Mouse (Mus musculus) neural tube, embryonic 10.5 days (tissue): Measurements from ENCODE around the gene Dennd4a.

Experiments
- DNase-seq: peaks from one replicate; pipeline ENCODE4 v3.0.0-alpha.2; 2017; ENCODE audit warnings: low spot score; ENCODE audit errors: extremely low spot score

The Dennd4a gene

GRCm38 (mm10) chr9:64810822-64811537 lies at the start of gene Dennd4a:
Gene Dennd4a (plus strand): TSS chr9:64811340.
- peak; percentile 97 for DNase-seq

GRCm38 (mm10) chr9:64764824-64765223 lies 46.3 kb upstream of the Dennd4a start:
- DNase-seq: no peak

- DNase-seq: no peak
Observed at GRCm38 (mm10) chr9:64766136-64766535, 45.0 kb upstream of the Dennd4a start.

- no peak for DNase-seq
Observed at GRCm38 (mm10) chr9:64767796-64768195, 43.3 kb upstream of the Dennd4a start.

- DNase-seq: no peak
Observed at GRCm38 (mm10) chr9:64769066-64769695, 42.0 kb upstream of the Dennd4a start.

- DNase-seq: no peak
Observed at GRCm38 (mm10) chr9:64769911-64770310, 41.2 kb upstream of the Dennd4a start.

GRCm38 (mm10) chr9:64770411-64770849 lies 40.7 kb upstream of the Dennd4a start:
- DNase-seq: no peak

GRCm38 (mm10) chr9:64771236-64771635 lies 39.9 kb upstream of the Dennd4a start:
- no peak for DNase-seq

GRCm38 (mm10) chr9:64773254-64773653 lies 37.9 kb upstream of the Dennd4a start:
- no peak for DNase-seq

- no peak for DNase-seq
Observed at GRCm38 (mm10) chr9:64773936-64774335, 37.2 kb upstream of the Dennd4a start.

- DNase-seq: no peak
Observed at GRCm38 (mm10) chr9:64774411-64774811, 36.7 kb upstream of the Dennd4a start.

- DNase-seq: no peak
Observed at GRCm38 (mm10) chr9:64774883-64775282, 36.3 kb upstream of the Dennd4a start.

GRCm38 (mm10) chr9:64775491-64775890 lies 35.6 kb upstream of the Dennd4a start:
- no peak for DNase-seq

- DNase-seq: no peak
Observed at GRCm38 (mm10) chr9:64777441-64777987, 33.6 kb upstream of the Dennd4a start.

- DNase-seq: no peak
Observed at GRCm38 (mm10) chr9:64778151-64778550, 33.0 kb upstream of the Dennd4a start.

GRCm38 (mm10) chr9:64779628-64780027 lies 31.5 kb upstream of the Dennd4a start:
- no peak for DNase-seq

GRCm38 (mm10) chr9:64783511-64783910 lies 27.6 kb upstream of the Dennd4a start:
- no peak for DNase-seq

GRCm38 (mm10) chr9:64784841-64785240 lies 26.3 kb upstream of the Dennd4a start:
- peak; percentile 59 for DNase-seq

GRCm38 (mm10) chr9:64786216-64786905 lies 24.8 kb upstream of the Dennd4a start:
- no peak for DNase-seq

- DNase-seq: no peak
Observed at GRCm38 (mm10) chr9:64788070-64788469, 23.1 kb upstream of the Dennd4a start.

GRCm38 (mm10) chr9:64789341-64789761 lies 21.8 kb upstream of the Dennd4a start:
- no peak for DNase-seq

GRCm38 (mm10) chr9:64789887-64790400 lies 21.2 kb upstream of the Dennd4a start:
- DNase-seq: no peak
